Mouse (Mus musculus): ENCODE data around the gene Olfm2. TPM values are rescaled to one million over a fixed set of nuclear protein-coding genes. Genes with fewer than 3 reads are reported as not detected.
"Not testable (repeated sequence)": the region's sequence is repeated elsewhere in the genome, so short reads cannot be mapped to it uniquely, and the experiment has no call there.

Olfm2 gene
- polyA plus RNA-seq, 1 experiment from 2014 or later, result 0.34 TPM

DNA sequence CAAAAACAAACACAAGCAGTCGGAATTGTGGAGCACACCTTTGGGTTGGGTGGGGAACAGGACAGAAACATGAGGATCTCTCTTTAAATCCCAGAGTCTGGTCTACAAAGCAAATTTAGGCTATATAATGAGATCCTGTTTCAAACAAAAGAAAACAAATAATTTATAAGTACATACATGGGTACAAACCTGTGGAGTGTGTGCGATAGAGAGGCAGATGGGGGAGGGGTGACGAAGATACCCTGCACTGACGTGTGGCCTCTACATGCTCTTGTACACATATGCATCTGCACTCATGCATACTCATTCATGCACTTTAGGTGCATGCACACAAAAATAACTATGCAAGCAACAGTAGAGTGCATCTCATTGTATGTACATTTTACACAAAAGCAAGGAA lies 106.7 kb downstream of the Olfm2 start:
- H3K27me3 ChIP-seq (ENCODE audit: insufficient read depth, low read length), result no peaks in the 10 kb centered on the region
- H3K4me2 ChIP-seq (ENCODE audit: low read depth, low read length), result no peak overlapping the region
- no peak overlapping the region for H3K9ac ChIP-seq (replicated peaks)
- TF ChIP-seq CTCF (IDR thresholded peaks at IDR 0.05; ENCODE audit: low read depth) (no peak), EP300 (IDR thresholded peaks at IDR 0.05; ENCODE audit: low read depth) (no peak)
- H3K36me3 ChIP-seq (replicated peaks; ENCODE audit: insufficient read depth, low read length), result peaks cover 26% of the 10 kb centered on the region
- no peaks in the 10 kb centered on the region for H3K9me3 ChIP-seq (ENCODE audit: low read length)
- H3K4me3 ChIP-seq (ENCODE audit: low read depth, low read length), result no peak overlapping the region
- ATAC-seq (no peak), DNase-seq (no peak)
- 82% methylated on average over 4 of the region's 4 CpGs for WGBS (ENCODE audit: insufficient replicate concordance)
- H3K4me1 ChIP-seq (ENCODE audit: insufficient read depth), result peaks cover 24% of the 10 kb centered on the region
- H3K27ac ChIP-seq (ENCODE audit: low read depth), result no peak overlapping the region

DNA sequence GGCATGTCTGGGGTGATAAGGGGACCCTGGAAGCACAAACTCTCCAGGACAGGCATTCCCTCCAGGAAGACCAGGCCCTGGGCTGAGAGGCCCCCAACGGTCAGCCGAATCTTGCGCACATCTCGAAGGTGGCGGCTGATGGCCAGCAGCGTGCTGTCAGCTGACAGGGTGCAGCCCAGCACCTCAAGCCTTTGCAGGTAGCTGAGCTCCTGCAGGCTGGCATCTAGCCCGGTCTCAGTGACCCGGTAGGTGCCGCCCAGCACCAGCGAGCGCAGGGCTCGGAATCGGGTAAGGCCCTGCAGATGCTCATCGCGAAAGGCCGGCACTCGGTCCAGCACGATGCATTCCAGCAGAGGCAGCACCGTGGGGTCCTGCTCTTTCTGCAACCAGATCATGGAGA lies 107.6 kb downstream of the Olfm2 start:
- ATAC-seq (no peak), DNase-seq (no peak)
- Histone ChIP-seq H3K9ac (replicated peaks) (no peak overlapping the region), H3K4me1 (ENCODE audit: insufficient read depth) (peaks cover 22% of the 10 kb centered on the region), H3K9me3 (ENCODE audit: low read length) (no peaks in the 10 kb centered on the region), H3K4me2 (ENCODE audit: low read depth, low read length) (no peak overlapping the region), H3K4me3 (ENCODE audit: low read depth, low read length) (no peak overlapping the region), H3K27ac (ENCODE audit: low read depth) (no peak overlapping the region), H3K27me3 (ENCODE audit: insufficient read depth, low read length) (no peaks in the 10 kb centered on the region), H3K36me3 (replicated peaks; ENCODE audit: insufficient read depth, low read length) (peaks cover 26% of the 10 kb centered on the region)
- 87% methylated on average over 19 of the region's 19 CpGs for WGBS (ENCODE audit: insufficient replicate concordance)
- TF ChIP-seq EP300 (IDR thresholded peaks at IDR 0.05; ENCODE audit: low read depth), result no peak
- no peak for TF ChIP-seq CTCF (IDR thresholded peaks at IDR 0.05; ENCODE audit: low read depth)

DNA sequence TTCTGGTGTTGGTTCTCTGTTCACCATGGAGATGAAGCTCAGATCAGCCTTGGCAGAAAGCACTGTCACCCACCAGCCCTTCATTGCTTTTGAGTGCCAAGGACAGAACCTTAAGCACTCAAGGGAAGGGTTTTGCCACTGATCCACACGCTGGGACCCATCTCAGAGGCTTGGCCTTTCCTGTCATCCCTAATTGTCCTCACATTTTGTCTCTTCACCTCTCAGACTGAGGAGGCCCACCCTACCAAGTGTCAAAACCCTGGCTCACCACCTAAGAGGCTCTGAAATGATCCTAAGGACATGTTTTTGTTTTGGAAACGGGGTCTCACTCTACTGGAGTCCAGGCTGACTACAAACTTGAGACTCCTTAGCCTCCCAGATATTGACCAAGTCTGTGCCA lies 109.4 kb downstream of the Olfm2 start:
- 74% methylated on average over 2 of the region's 2 CpGs for WGBS (ENCODE audit: insufficient replicate concordance)
- Histone ChIP-seq H3K27me3 (ENCODE audit: insufficient read depth, low read length) (no peaks in the 10 kb centered on the region), H3K4me2 (ENCODE audit: low read depth, low read length) (no peak overlapping the region), H3K4me1 (ENCODE audit: insufficient read depth) (0 out of 2 replicates have a peak, but pooled peaks cover 14% of the 10 kb centered on the region), H3K4me3 (ENCODE audit: low read depth, low read length) (no peak overlapping the region), H3K36me3 (replicated peaks; ENCODE audit: insufficient read depth, low read length) (peaks cover 26% of the 10 kb centered on the region), H3K9ac (replicated peaks) (no peak overlapping the region), H3K9me3 (ENCODE audit: low read length) (no peaks in the 10 kb centered on the region), H3K27ac (ENCODE audit: low read depth) (peak overlapping the region; percentile 66)
- TF ChIP-seq EP300 (IDR thresholded peaks at IDR 0.05; ENCODE audit: low read depth) (no peak), CTCF (IDR thresholded peaks at IDR 0.05; ENCODE audit: low read depth) (no peak)
- DNase-seq (no peak), ATAC-seq (no peak)

DNA sequence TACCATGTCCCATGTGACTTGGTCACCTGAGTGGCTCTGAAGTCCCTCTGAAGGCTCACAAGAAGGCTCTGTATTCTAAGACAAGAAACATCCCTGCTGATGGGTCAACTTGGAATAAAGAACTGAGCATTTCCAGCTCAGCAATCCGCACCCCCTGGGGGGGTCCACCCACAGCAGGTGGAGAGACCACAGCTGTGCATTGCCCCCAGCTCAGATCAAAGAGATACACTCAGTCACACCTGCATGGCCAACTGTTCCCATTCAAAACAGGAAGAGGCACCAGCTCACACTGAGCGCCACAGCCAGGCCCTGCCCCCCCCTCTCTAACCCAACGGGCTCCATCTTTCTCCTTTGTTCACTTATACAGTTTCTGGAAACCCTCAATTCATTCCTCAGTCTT lies 109.9 kb downstream of the Olfm2 start:
- peaks cover 26% of the 10 kb centered on the region for H3K36me3 ChIP-seq (replicated peaks; ENCODE audit: insufficient read depth, low read length)
- no peak overlapping the region for H3K4me3 ChIP-seq (ENCODE audit: low read depth, low read length)
- H3K4me1 ChIP-seq (ENCODE audit: insufficient read depth), result 0 out of 2 replicates have a peak, but pooled peaks cover 10% of the 10 kb centered on the region
- H3K27ac ChIP-seq (ENCODE audit: low read depth), result peak overlapping the region; percentile 69; the same call in 1 of the 2 replicates
- ATAC-seq, result peak; percentile 78
- peak; percentile 48 for DNase-seq
- WGBS (ENCODE audit: insufficient replicate concordance), result 65% methylated on average over 3 of the region's 3 CpGs
- H3K4me2 ChIP-seq (ENCODE audit: low read depth, low read length), result no peak overlapping the region
- H3K9ac ChIP-seq (replicated peaks), result no peak overlapping the region
- H3K9me3 ChIP-seq (ENCODE audit: low read length), result no peaks in the 10 kb centered on the region
- no peak for TF ChIP-seq CTCF (IDR thresholded peaks at IDR 0.05; ENCODE audit: low read depth)
- no peak for TF ChIP-seq EP300 (IDR thresholded peaks at IDR 0.05; ENCODE audit: low read depth)
- no peaks in the 10 kb centered on the region for H3K27me3 ChIP-seq (ENCODE audit: insufficient read depth, low read length)

DNA sequence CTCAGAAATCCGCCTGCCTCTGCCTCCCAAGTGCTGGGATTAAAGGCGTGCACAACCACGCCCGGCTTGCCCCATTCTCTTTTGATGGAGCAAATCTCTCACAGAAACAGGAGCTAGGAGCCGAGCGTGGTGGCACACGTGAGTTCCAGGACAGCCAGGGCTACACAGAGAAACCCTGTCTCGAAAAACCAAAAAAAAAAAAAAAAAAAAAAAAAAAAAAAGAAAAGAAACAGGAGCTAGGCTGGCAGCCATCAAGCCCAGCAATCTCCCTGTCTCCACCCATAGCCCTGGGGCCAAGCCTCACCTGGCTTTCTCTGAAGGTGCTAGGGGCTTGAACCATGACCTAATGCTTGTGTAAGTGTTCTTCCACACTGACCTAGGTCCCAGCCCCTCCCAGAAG lies 110.5 kb downstream of the Olfm2 start:
- H3K27me3 ChIP-seq (ENCODE audit: insufficient read depth, low read length); H3K4me3 ChIP-seq (ENCODE audit: low read depth, low read length); H3K4me2 ChIP-seq (ENCODE audit: low read depth, low read length); H3K4me1 ChIP-seq (ENCODE audit: insufficient read depth); H3K9ac ChIP-seq (replicated peaks); H3K9me3 ChIP-seq (ENCODE audit: low read length); DNase-seq: not testable (repeated sequence)
- peaks cover 26% of the 10 kb centered on the region for H3K36me3 ChIP-seq (replicated peaks; ENCODE audit: insufficient read depth, low read length)
- WGBS (ENCODE audit: insufficient replicate concordance), result 80% methylated on average over 8 of the region's 8 CpGs
- peak; percentile 18; the same call in 1 of the 2 replicates for ATAC-seq
- peak overlapping the region; percentile 69 for H3K27ac ChIP-seq (ENCODE audit: low read depth)

DNA sequence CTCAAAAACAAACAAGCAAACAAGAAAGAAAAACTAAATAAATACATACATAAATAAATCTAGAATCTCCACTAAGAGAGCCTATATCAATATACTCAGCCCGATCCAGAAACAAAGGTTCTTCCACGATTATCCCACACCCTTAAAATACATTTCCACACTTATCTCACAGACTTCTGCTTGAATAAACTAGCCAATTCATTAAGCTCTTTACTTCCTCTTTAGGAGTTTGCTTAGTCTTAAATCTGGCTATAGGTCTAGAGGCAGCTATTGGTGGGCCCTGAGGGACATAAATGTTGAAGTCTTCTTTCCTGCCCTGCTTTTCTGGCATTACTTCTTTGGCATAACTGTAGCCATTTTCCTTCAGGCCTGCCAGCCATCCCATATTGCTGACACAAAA lies 114.8 kb downstream of the Olfm2 start:
- Histone ChIP-seq H3K27me3 (ENCODE audit: insufficient read depth, low read length) (no peaks in the 10 kb centered on the region), H3K4me3 (ENCODE audit: low read depth, low read length) (no peak overlapping the region), H3K9ac (replicated peaks) (no peak overlapping the region), H3K27ac (ENCODE audit: low read depth) (no peak overlapping the region), H3K4me1 (ENCODE audit: insufficient read depth) (no peaks in the 10 kb centered on the region), H3K9me3 (ENCODE audit: low read length) (no peaks in the 10 kb centered on the region), H3K4me2 (ENCODE audit: low read depth, low read length) (no peak overlapping the region), H3K36me3 (replicated peaks; ENCODE audit: insufficient read depth, low read length) (0 out of 2 replicates have a peak, but pooled peaks cover 2% of the 10 kb centered on the region)
- no peak for ATAC-seq
- WGBS (ENCODE audit: insufficient replicate concordance), result 76% methylated on average over 2 of the region's 2 CpGs
- no peak for DNase-seq
- TF ChIP-seq CTCF (IDR thresholded peaks at IDR 0.05; ENCODE audit: low read depth) (no peak), EP300 (IDR thresholded peaks at IDR 0.05; ENCODE audit: low read depth) (no peak)

Other genes starting within 250 kb of the Olfm2 start
- 9.2 and 9.7 TPM in 2 replicates for gene Zfp266, start 224.9 kb downstream of the Olfm2 start, polyA plus RNA-seq (2015; fragmentation: Nextera tagmentation; extraction: Ambion mirVana)
- 2.1 and 2.4 TPM in 2 replicates for gene Zfp846, start 165.1 kb downstream of the Olfm2 start, polyA plus RNA-seq (2015; fragmentation: Nextera tagmentation; extraction: Ambion mirVana)
- 245 and 257 TPM in 2 replicates for gene Ubl5, start 103.5 kb downstream of the Olfm2 start, polyA plus RNA-seq (2015; fragmentation: Nextera tagmentation; extraction: Ambion mirVana)
- gene Fbxl12, start 101.6 kb downstream of the Olfm2 start, polyA plus RNA-seq (2015; fragmentation: Nextera tagmentation; extraction: Ambion mirVana), result 7.1 and 7.3 TPM in 2 replicates
- gene Pin1, start 94.3 kb downstream of the Olfm2 start, polyA plus RNA-seq (2015; fragmentation: Nextera tagmentation; extraction: Ambion mirVana), result 15.0 and 15.5 TPM in 2 replicates
- gene Col5a3, start 68.7 kb upstream of the Olfm2 start, polyA plus RNA-seq (2015; fragmentation: Nextera tagmentation; extraction: Ambion mirVana), result 0.83 and 1.0 TPM in 2 replicates
- not detected in 2 replicates for gene Rdh8, start 72.2 kb upstream of the Olfm2 start, polyA plus RNA-seq (2015; fragmentation: Nextera tagmentation; extraction: Ambion mirVana)
- 3.5 and 5.4 TPM in 2 replicates for gene A230050P20Rik, start 122.3 kb upstream of the Olfm2 start, polyA plus RNA-seq (2015; fragmentation: Nextera tagmentation; extraction: Ambion mirVana)
- 16.6 TPM in 2 replicates for gene Angptl6, start 133.4 kb upstream of the Olfm2 start, polyA plus RNA-seq (2015; fragmentation: Nextera tagmentation; extraction: Ambion mirVana)
- gene Ppan, start 141.8 kb upstream of the Olfm2 start, polyA plus RNA-seq (2015; fragmentation: Nextera tagmentation; extraction: Ambion mirVana), result 32.4 and 32.5 TPM in 2 replicates
- gene Eif3g, start 152.3 kb upstream of the Olfm2 start, polyA plus RNA-seq (2015; fragmentation: Nextera tagmentation; extraction: Ambion mirVana), result 128 and 129 TPM in 2 replicates
- gene Dnmt1, start 213.5 kb upstream of the Olfm2 start, polyA plus RNA-seq (2015; fragmentation: Nextera tagmentation; extraction: Ambion mirVana), result 20.3 and 24.5 TPM in 2 replicates
- 2.4 and 3.1 TPM in 2 replicates for gene S1pr2, start 230.4 kb upstream of the Olfm2 start, polyA plus RNA-seq (2015; fragmentation: Nextera tagmentation; extraction: Ambion mirVana)

All from liver, postnatal 0 days (tissue).